Mouse (Mus musculus) heart, adult 18-20 months (tissue): Measurements from ENCODE around the gene Cyp4x1. TPM values are rescaled to one million over a fixed set of nuclear protein-coding genes. Genes with fewer than 3 reads are reported as not detected.

Experiments used
- DNase-seq, 2 experiments: peaks; one replicate each; pipeline ENCODE4 v3.0.0; 2021 to 2022; ENCODE audit warnings: mixed read lengths in 1 of 2
- total RNA-seq, 2 experiments: library from RNA; stranded (reverse); gene quantifications; 2 replicates each; pipeline ENCODE4 v1.2.3; 2021

Gene Cyp4x1
- total RNA-seq, 2 experiments from 2014 or later, result not detected

DNA sequence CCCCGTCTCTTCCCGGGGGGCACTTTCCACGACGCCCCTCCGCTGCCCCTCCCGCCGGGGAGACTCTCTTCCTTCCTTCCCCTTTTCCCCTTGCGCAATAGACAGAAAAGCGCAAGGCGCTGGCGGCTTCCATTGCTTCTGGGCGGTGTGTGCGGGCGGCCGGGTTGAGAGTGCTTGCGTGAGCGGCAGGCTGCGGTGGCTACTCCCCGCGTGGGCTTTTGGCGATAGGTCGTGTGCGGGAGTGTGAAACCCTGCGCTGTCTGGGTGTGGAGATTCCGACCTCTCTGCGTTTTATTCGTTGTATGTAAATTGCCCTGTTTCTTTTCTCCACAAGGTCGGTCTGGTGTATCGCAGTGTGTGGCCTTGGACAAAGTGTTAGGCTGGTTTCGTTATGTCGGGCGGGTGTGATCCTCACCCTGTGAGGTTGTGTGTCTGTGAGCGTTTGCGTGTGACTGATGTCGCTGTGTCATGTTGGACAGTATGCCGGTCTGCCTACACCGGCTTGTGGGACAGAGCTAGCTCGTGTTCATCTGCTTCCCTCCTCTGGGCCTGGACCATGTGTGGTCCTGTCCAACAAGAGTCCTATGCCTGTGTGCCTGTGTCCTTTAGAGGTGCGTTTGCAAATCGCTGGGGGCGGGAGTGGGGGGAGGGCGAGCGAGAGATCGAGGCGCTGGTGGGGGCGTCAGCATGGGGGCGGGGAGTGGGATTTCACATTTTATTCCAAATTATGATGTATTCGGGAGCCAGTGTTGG is 77.0 kb downstream of the Cyp4x1 start:
- DNase-seq, result peak; percentile 82 to 85

DNA sequence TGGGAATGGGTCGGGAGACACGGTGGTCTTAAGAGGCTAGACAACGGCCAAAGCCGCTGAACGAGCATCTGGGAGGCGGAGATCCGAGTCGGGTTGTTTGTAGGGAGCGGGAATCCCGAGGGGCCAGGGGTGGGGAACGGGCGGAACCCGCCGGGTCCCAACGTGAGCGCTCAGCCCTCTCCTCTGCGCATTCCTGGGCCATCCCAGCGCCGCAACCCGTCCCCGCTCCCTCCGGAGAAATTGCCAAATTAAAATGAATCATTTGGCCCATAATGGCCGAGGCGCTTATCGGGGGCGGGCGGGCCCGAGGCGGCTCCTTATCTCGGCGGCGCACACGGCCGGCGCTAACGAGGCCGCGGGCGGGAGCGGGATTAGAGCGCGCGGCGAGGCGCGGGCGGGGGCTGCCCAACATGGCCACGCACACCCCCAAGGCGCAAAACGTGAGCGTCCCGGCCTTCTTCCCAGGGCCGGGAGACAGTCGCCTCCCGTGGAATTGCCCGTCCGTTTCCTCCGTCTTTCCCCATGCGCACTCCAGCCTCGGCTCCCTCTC is 77.6 kb downstream of the Cyp4x1 start, which contains the start of gene Tal1:
Gene Tal1 (plus strand): TSS at position 56 of the 550 bp plus-strand sequence.
- peak in 1 of 2 experiments; percentile 69 for DNase-seq

Other genes with a start within 250 kb of the Cyp4x1 start
- gene Foxd2, start 225.4 kb downstream of the Cyp4x1 start, total RNA-seq, result under 1 TPM; 0.35 to 0.49 TPM
- not detected for gene Foxe3, start 208.3 kb downstream of the Cyp4x1 start, total RNA-seq
- gene Cmpk1, start 147.0 kb downstream of the Cyp4x1 start, total RNA-seq, result 10 to 100 TPM; 36.5 to 36.6 TPM
- under 1 TPM; 0.20 to 0.23 TPM for gene Stil, start 134.1 kb downstream of the Cyp4x1 start, total RNA-seq
- gene Tal1, start 77.9 kb downstream of the Cyp4x1 start, total RNA-seq, result 1 to 10 TPM; 2.3 to 3.7 TPM
- under 1 TPM; 0.42 to 0.67 TPM for gene Pdzk1ip1, start 45.6 kb downstream of the Cyp4x1 start, total RNA-seq
- gene Cyp4a29, start 107.8 kb upstream of the Cyp4x1 start, total RNA-seq, result not detected
- gene Cyp4a12a, start 164.8 kb upstream of the Cyp4x1 start, total RNA-seq, result under 1 TPM in 1 of 2 experiments, not detected in 1; 0.15 TPM